Mouse (Mus musculus): ENCODE data around the gene Eif4g3.

GRCm38 (mm10) chr4:138168162-138168561 is 175.3 kb downstream of the Eif4g3 start:
- TF ChIP-seq CTCF (IDR thresholded peaks at IDR 0.05; ENCODE audit: insufficient read depth, low read depth, low read length) (no peak), POLR2A (IDR thresholded peaks at IDR 0.05; ENCODE audit: insufficient read depth, low read depth, low read length) (no peak)
